Mouse (Mus musculus) thymus, adult 2 months (tissue): Measurements from ENCODE around the gene Tnfaip2.

Experiments used
- CTCF ChIP-seq: fragments of 200-500 bp; IDR thresholded peaks from 2 replicates; pipeline ENCODE4 v1.5.1; 2012; ENCODE audit warnings: mild to moderate bottlenecking, control low read depth, low read length, moderate library complexity, borderline replicate concordance; ENCODE audit not compliant: control insufficient read depth, poor library complexity, insufficient read depth; ENCODE audit errors: extremely low read depth
- POLR2A ChIP-seq: fragments of 200-500 bp; IDR thresholded peaks from 2 replicates; pipeline ENCODE4 v1.6.1; 2012; ENCODE audit warnings: mild to moderate bottlenecking, low read length, control low read depth, moderate library complexity; ENCODE audit not compliant: control insufficient read depth, poor library complexity, insufficient read depth; ENCODE audit errors: extremely low read depth

- TF ChIP-seq CTCF: no peak
- no peak for TF ChIP-seq POLR2A
These were observed 4.5 kb downstream of the Tnfaip2 start for GRCm38 (mm10) chr12:111446745-111447144.
